Mouse (Mus musculus) midbrain, embryonic 13.5 days (tissue): ENCODE data around the gene Dlx1. TPM values are rescaled to one million over a fixed set of nuclear protein-coding genes. Genes with fewer than 3 reads are reported as not detected.

Source experiments
- ATAC-seq: fragments of 200-750 bp; cut with Nextera tagmentation; 2 replicates; pipeline ENCODE4 v1.8.0; 2017; ENCODE audit warnings: mild to moderate bottlenecking, moderate TSS enrichment, moderate library complexity
- H3K27ac ChIP-seq: fragments of 300-500 bp; sonication (generic); 2 replicates; pipeline ENCODE4 v1.5.1; 2015; ENCODE audit warnings: inconsistent platforms, mild to moderate bottlenecking, moderate library complexity
- H3K27me3 ChIP-seq: fragments of 300-500 bp; sonication (generic); 2 replicates; pipeline ENCODE4 v1.6.1; 2015; ENCODE audit warnings: mild to moderate bottlenecking, inconsistent platforms
- H3K36me3 ChIP-seq: fragments of 300-500 bp; sonication (generic); 2 replicates; pipeline ENCODE4 v1.6.1; 2015; ENCODE audit warnings: mild to moderate bottlenecking, inconsistent platforms
- H3K4me1 ChIP-seq: fragments of 300-500 bp; sonication (generic); replicated peaks from 2 replicates; pipeline ENCODE4 v1.6.1; 2015; ENCODE audit warnings: inconsistent platforms
- H3K4me2 ChIP-seq: fragments of 300-500 bp; sonication (generic); replicated peaks from 2 replicates; pipeline ENCODE4 v1.6.1; 2015; ENCODE audit warnings: moderate library complexity, mild to moderate bottlenecking, inconsistent platforms
- H3K4me3 ChIP-seq: fragments of 300-500 bp; sonication (generic); replicated peaks from 2 replicates; pipeline ENCODE4 v1.5.1; 2015; ENCODE audit warnings: mild to moderate bottlenecking, inconsistent platforms
- H3K9ac ChIP-seq: fragments of 300-500 bp; sonication (generic); replicated peaks from 2 replicates; pipeline ENCODE4 v1.6.1; 2015; ENCODE audit warnings: mild to moderate bottlenecking, inconsistent platforms
- H3K9me3 ChIP-seq: fragments of 300-500 bp; sonication (generic); 2 replicates; pipeline ENCODE4 v1.6.1; 2016; ENCODE audit warnings: mild to moderate bottlenecking, inconsistent platforms
- WGBS: fragments of 180-500 bp; shearing (Covaris S2); methylation state at CpG from one replicate; pipeline ENCODE4 v1.1.7; 2015; 5-methylcytosine and 5-hydroxymethylcytosine counted together
- polyA plus RNA-seq: library from polyadenylated mRNA; unstranded; fragments of >200 nt; fragmentation: Nextera tagmentation; extraction: Ambion mirVana; gene quantifications from 2 replicates; pipeline ENCODE4 v1.2.1, GENCODE M21; 2015

The Dlx1 gene
- polyA plus RNA-seq, 1 experiment from 2014 or later, result 56.4 TPM

GRCm38 (mm10) chr2:71566466-71566865 lies 38.6 kb downstream of the Dlx1 start:
- Histone ChIP-seq H3K4me2 (no peak overlapping the region), H3K9me3 (no peaks in the 10 kb centered on the region), H3K36me3 (no peaks in the 10 kb centered on the region), H3K27me3 (no peaks in the 10 kb centered on the region), H3K27ac (no peak overlapping the region), H3K4me3 (no peak overlapping the region), H3K9ac (no peak overlapping the region), H3K4me1 (no peaks in the 10 kb centered on the region)
- ATAC-seq, result no peak
- WGBS, result 82% methylated on average over 9 of the region's 9 CpGs

GRCm38 (mm10) chr2:71573736-71574135 lies 45.8 kb downstream of the Dlx1 start:
- WGBS, result 83% methylated on average over 4 of the region's 4 CpGs
- no peaks in the 10 kb centered on the region for H3K27me3 ChIP-seq
- H3K9me3 ChIP-seq, result no peaks in the 10 kb centered on the region
- no peak overlapping the region for H3K27ac ChIP-seq
- H3K36me3 ChIP-seq, result no peaks in the 10 kb centered on the region
- H3K4me2 ChIP-seq, result no peak overlapping the region
- H3K9ac ChIP-seq, result no peak overlapping the region
- no peak for ATAC-seq
- H3K4me1 ChIP-seq, result no peaks in the 10 kb centered on the region
- H3K4me3 ChIP-seq, result no peak overlapping the region

- WGBS, result 88% methylated on average over 2 of the region's 2 CpGs
- Histone ChIP-seq H3K36me3 (no peaks in the 10 kb centered on the region), H3K9ac (no peak overlapping the region), H3K9me3 (no peaks in the 10 kb centered on the region), H3K4me2 (no peak overlapping the region), H3K27ac (no peak overlapping the region), H3K27me3 (0 out of 2 replicates have a peak, but pooled peaks cover 3% of the 10 kb centered on the region), H3K4me3 (no peak overlapping the region), H3K4me1 (peaks cover 7% of the 10 kb centered on the region; the same call in 1 of the 2 replicates)
- ATAC-seq, result no peak
Measured at GRCm38 (mm10) chr2:71577059-71577458, 49.1 kb downstream of the Dlx1 start.

- peak; percentile 94 for ATAC-seq
- H3K4me3 ChIP-seq, result peak overlapping the region; percentile 57
- H3K27ac ChIP-seq, result no peak overlapping the region
- H3K4me1 ChIP-seq, result peaks cover 7% of the 10 kb centered on the region; the same call in 1 of the 2 replicates
- H3K9ac ChIP-seq, result peak overlapping the region; percentile 68
- 0 out of 2 replicates have a peak, but pooled peaks cover 6% of the 10 kb centered on the region for H3K27me3 ChIP-seq
- H3K9me3 ChIP-seq, result no peaks in the 10 kb centered on the region
- peak overlapping the region; percentile 86 for H3K4me2 ChIP-seq
- H3K36me3 ChIP-seq, result no peaks in the 10 kb centered on the region
- WGBS, result 12% methylated on average over 50 of the region's 50 CpGs
Measured at GRCm38 (mm10) chr2:71580632-71581466, 52.9 kb downstream of the Dlx1 start.

GRCm38 (mm10) chr2:71581488-71581887 lies 53.6 kb downstream of the Dlx1 start:
- Histone ChIP-seq H3K9ac (peak overlapping the region; percentile 68; the same call in 1 of the 2 replicates), H3K9me3 (no peaks in the 10 kb centered on the region), H3K36me3 (no peaks in the 10 kb centered on the region), H3K27me3 (0 out of 2 replicates have a peak, but pooled peaks cover 6% of the 10 kb centered on the region), H3K4me2 (peak overlapping the region; percentile 86), H3K4me1 (peaks cover 7% of the 10 kb centered on the region; the same call in 1 of the 2 replicates), H3K27ac (no peak overlapping the region), H3K4me3 (peak overlapping the region; percentile 57)
- peak; percentile 65; the same call in 1 of the 2 replicates for ATAC-seq
- 50% methylated on average over 5 of the region's 5 CpGs for WGBS

Other genes starting within 250 kb of the Dlx1 start
- gene Slc25a12, start 160.4 kb upstream of the Dlx1 start, polyA plus RNA-seq, result 64.2 and 65.9 TPM in 2 replicates
- 73.5 and 75.3 TPM in 2 replicates for gene Hat1, start 139.2 kb upstream of the Dlx1 start, polyA plus RNA-seq
- gene Metap1d, start 74.8 kb upstream of the Dlx1 start, polyA plus RNA-seq, result 35.1 and 39.3 TPM in 2 replicates
- gene Dlx2, start 18.6 kb downstream of the Dlx1 start, polyA plus RNA-seq, result 10.5 and 14.6 TPM in 2 replicates
- gene Itga6, start 217.5 kb downstream of the Dlx1 start, polyA plus RNA-seq, result 17.6 and 19.6 TPM in 2 replicates